ENCODE assay signal across 16 mouse cellular contexts in the genomic region with DNA sequence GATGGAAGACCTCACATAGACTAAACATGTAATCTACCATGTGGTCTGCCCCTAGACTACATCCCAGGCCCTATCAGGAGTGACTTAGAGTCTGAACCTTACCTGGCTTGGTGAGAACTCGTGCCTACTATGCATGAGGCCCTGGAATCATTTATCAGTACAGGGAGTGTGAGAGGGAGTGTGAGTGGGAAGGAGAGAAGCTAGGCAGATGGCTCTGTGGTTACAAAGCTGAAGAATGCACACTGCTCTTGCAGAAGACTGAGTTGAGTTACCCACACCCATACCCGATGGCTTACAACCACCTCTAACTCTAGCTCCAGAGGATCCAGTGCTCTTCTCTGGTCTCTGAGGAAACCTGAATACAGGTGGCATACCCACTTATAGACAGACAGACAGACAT. TPM values are rescaled to one million over a fixed set of nuclear protein-coding genes. Genes with fewer than 3 reads are reported as not detected.
DNase-seq lines count a peak whose midpoint lies in the region.
"Had no signal": no experiment of that assay in that cellular context is flagged by ENCODE, and none has a peak within 500 bp of the region (broad histone marks: within the 10 kb centered on the region; RNA-seq: fewer than 3 reads in every experiment).

No protein-coding gene starts in this region.

- intact Hi-C loops in left cerebral cortex, postnatal 14 days (cut with DNase I), result no loop called here

- peak; percentile 24 to 42 for DNase-seq in frontal cortex, postnatal 36 days (ENCODE audit: low spot score in 2 of 2)
- DNase-seq in frontal cortex, postnatal 14 days (ENCODE audit: low spot score in 2 of 2), result no peak
- DNase-seq in left cerebral cortex, postnatal 14 days (ENCODE audit: low spot score in 2 of 2), result peak; percentile 12 to 30
- DNase-seq in left cerebral cortex, adult 11 months (ENCODE audit: low spot score), result no peak
- peak; percentile 86 for DNase-seq in brain, adult 2 months (ENCODE audit: low read depth, low spot score)
- DNase-seq in right cerebral cortex, postnatal 36 days (ENCODE audit: low spot score in 2 of 2), result peak; percentile 23 to 30
- no peak for DNase-seq in kidney, adult 18-20 months
- DNase-seq: adrenal gland, postnatal 14 days; cerebellum, postnatal 10 days; forebrain, postnatal 0 days; heart, postnatal 4 days; kidney, adult 2 months; liver, postnatal 0 days; lung, postnatal 10 days; thymus, adult 18-20 months; thymus, postnatal 36 days had no signal

RNA-seq across cellular contexts. Expression of gene Zc3h7a, which starts 9.8 kb away (rescaled TPM):
- total RNA-seq in left cerebral cortex, postnatal 14 days (2021), result 10 to 100 TPM; 54.2 to 68.5 TPM

RNA-seq across cellular contexts. Expression of gene Txndc11, which starts 32.0 kb away (rescaled TPM):
- 10 to 100 TPM; 35.0 to 37.1 TPM for total RNA-seq in left cerebral cortex, postnatal 14 days (2021)

RNA-seq across cellular contexts. Expression of gene Rsl1d1, which starts 36.7 kb away (rescaled TPM):
- total RNA-seq in left cerebral cortex, postnatal 14 days (2021), result 10 to 100 TPM; 49.1 to 53.8 TPM

Comparison
In these comparisons a context has a peak if more than half of its experiments do, and no peak if none do; other contexts are left out.
1. DNase-seq: peak in frontal cortex, postnatal 36 days (2 of 2), left cerebral cortex, postnatal 14 days (2 of 2), brain, adult 2 months (single experiment) and right cerebral cortex, postnatal 36 days (2 of 2); none in frontal cortex, postnatal 14 days (0 of 2), left cerebral cortex, adult 11 months (single experiment) and kidney, adult 18-20 months (single experiment).